Mouse (Mus musculus): ENCODE measurements around the gene Kcnn3.

DNA sequence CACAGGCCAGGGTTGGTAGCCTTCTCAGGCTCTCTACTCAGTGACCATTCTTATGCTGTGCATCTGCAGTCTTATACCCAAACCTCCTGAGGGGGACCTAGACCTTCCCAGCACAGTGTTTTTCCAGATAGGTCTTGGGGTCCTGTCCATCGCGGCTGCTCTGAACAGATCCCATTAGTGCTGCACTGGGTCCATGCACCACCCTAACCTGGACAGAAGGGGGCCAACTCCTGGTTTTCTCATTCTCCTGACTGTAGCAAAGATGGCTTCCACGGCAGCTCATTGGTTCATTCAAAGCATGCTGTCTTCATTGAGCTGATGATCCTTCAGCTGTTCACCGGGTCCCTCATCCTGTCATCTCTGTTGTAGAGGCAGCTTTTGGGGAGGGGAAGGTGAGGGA, 58.1 kb downstream of the Kcnn3 start:
- TF ChIP-seq POLR2A (IDR thresholded peaks at IDR 0.05; ENCODE audit: borderline replicate concordance, extremely low read depth, insufficient read depth, insufficient read length, poor library complexity, severe bottlenecking) (no peak), CTCF (IDR thresholded peaks at IDR 0.05; ENCODE audit: borderline replicate concordance, extremely low read depth, insufficient read depth, insufficient read length) (peak; percentile 16; the same call in 1 of the 2 replicates)
